Mouse (Mus musculus) liver, adult 2 months (tissue): ENCODE results near the gene Ppef1. TPM values are rescaled to one million over a fixed set of nuclear protein-coding genes. Genes with fewer than 3 reads are reported as not detected.
A peak's percentile ranks its signal among the peaks of the same experiment; 100 is the strongest.

Source experiments
- DNase-seq: peaks from one replicate; pipeline ENCODE4 v3.0.0-alpha.2; 2011; ENCODE audit warnings: low read depth, low spot score; ENCODE audit errors: extremely low read depth
- H3K27ac ChIP-seq: fragments of 200-500 bp; replicated peaks from 2 replicates; pipeline ENCODE4 v1.5.1; 2012; ENCODE audit warnings: low read depth, mild to moderate bottlenecking, control low read depth, inconsistent platforms, low read length; ENCODE audit not compliant: insufficient read depth
- H3K27me3 ChIP-seq: fragments of 200-500 bp; 2 replicates; pipeline ENCODE4 v1.6.1; 2012; ENCODE audit warnings: mild to moderate bottlenecking, moderate library complexity, low read length, inconsistent platforms; ENCODE audit not compliant: control insufficient read depth, insufficient read depth
- H3K36me3 ChIP-seq: fragments of 200-500 bp; 2 replicates; pipeline ENCODE4 v1.6.1; 2012; ENCODE audit warnings: low read length, inconsistent platforms; ENCODE audit not compliant: control insufficient read depth, insufficient read depth
- H3K4me1 ChIP-seq: fragments of 200-500 bp; 2 replicates; pipeline ENCODE4 v1.6.1; 2011; ENCODE audit warnings: low read length; ENCODE audit not compliant: control insufficient read depth, insufficient read depth
- H3K4me3 ChIP-seq: fragments of 200-500 bp; 2 replicates; pipeline ENCODE4 v1.5.1; 2011; ENCODE audit warnings: low read depth, mild to moderate bottlenecking, control low read depth, low read length, moderate library complexity; ENCODE audit not compliant: insufficient read depth
- H3K79me2 ChIP-seq: fragments of 200-500 bp; 2 replicates; pipeline ENCODE4 v1.6.1; 2012; ENCODE audit warnings: inconsistent platforms, mild to moderate bottlenecking, low read length, moderate library complexity; ENCODE audit not compliant: control insufficient read depth, insufficient read depth
- H3K9ac ChIP-seq: fragments of 200-500 bp; 2 replicates; pipeline ENCODE4 v1.6.1; 2012; ENCODE audit warnings: low read depth, mild to moderate bottlenecking, control low read depth, inconsistent platforms, low read length
- CTCF ChIP-seq: fragments of 200-500 bp; IDR thresholded peaks from 2 replicates; pipeline ENCODE4 v1.5.1; 2011; ENCODE audit warnings: low read depth, low read length, control low read depth
- POLR2A ChIP-seq: fragments of 200-500 bp; IDR thresholded peaks from 2 replicates; pipeline ENCODE4 v1.6.1; 2011; ENCODE audit warnings: low read length, control low read depth; ENCODE audit not compliant: insufficient read depth; ENCODE audit errors: extremely low read depth
- WGBS: fragments of 180-500 bp; shearing (Covaris S2); methylation state at CpG from one replicate; pipeline ENCODE4 v1.1.7; 2018; 5-methylcytosine and 5-hydroxymethylcytosine counted together
- polyA plus RNA-seq: library from polyadenylated mRNA; depleted of rRNA; stranded (reverse); fragments of >200 nt; gene quantifications from 2 replicates; pipeline ENCODE4 v1.2.3, GENCODE M21; 2012
- total RNA-seq: library from RNA; depleted of rRNA; stranded (reverse); fragments of >200 nt; gene quantifications from 2 replicates; pipeline ENCODE4 v1.2.3, GENCODE M21; 2014

Gene Ppef1
- total and polyA plus RNA-seq, 2 experiments: not detected

DNA sequence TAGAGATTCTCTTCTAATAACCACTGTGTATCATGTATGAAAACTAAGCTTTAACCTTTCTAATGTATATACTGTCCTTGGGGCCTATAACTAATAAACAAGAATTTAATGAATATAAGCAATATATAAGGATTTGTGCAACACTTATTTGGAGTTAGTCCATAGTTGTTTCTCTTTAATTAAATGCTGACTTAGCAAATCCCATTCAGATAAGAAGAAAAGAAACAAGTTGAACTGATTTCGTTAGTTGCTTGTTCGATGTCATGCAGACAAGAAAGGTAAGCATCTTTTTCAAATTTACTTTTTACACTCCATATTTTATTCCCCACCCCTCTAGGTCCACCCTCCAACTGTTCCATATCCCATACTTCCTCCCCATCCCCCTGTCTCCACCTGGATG is 45.5 kb downstream of the Ppef1 start:
- Histone ChIP-seq H3K27ac (no peak overlapping the region), H3K36me3 (no peaks in the 10 kb centered on the region), H3K9ac (no peak overlapping the region), H3K4me1 (no peaks in the 10 kb centered on the region), H3K4me3 (no peak overlapping the region), H3K79me2 (no peaks in the 10 kb centered on the region), H3K27me3 (no peaks in the 10 kb centered on the region)
- TF ChIP-seq POLR2A: no peak
- no peak for TF ChIP-seq CTCF
- DNase-seq: no peak
- WGBS: 89% methylated on average over 2 of the region's 2 CpGs

- H3K4me3 ChIP-seq: no peak overlapping the region
- no peaks in the 10 kb centered on the region for H3K36me3 ChIP-seq
- no peak overlapping the region for H3K27ac ChIP-seq
- no peaks in the 10 kb centered on the region for H3K79me2 ChIP-seq
- H3K27me3 ChIP-seq: no peaks in the 10 kb centered on the region
- no peak for DNase-seq
- H3K9ac ChIP-seq: no peak overlapping the region
- no peaks in the 10 kb centered on the region for H3K4me1 ChIP-seq
- WGBS: 81% methylated on average over 1 of the region's 1 CpGs
- no peak for TF ChIP-seq POLR2A
- no peak for TF ChIP-seq CTCF
Measured at GRCm38 (mm10) chrX:160669992-160670391, 65.6 kb downstream of the Ppef1 start.

GRCm38 (mm10) chrX:160610882-160611644 is 124.5 kb downstream of the Ppef1 start:
- 57% methylated on average over 4 of the region's 4 CpGs for WGBS
- H3K27me3 ChIP-seq: no peaks in the 10 kb centered on the region
- no peaks in the 10 kb centered on the region for H3K36me3 ChIP-seq
- no peaks in the 10 kb centered on the region for H3K4me1 ChIP-seq
- H3K9ac ChIP-seq: no peak overlapping the region
- no peak overlapping the region for H3K27ac ChIP-seq
- no peak overlapping the region for H3K4me3 ChIP-seq
- no peak for TF ChIP-seq POLR2A
- no peak for TF ChIP-seq CTCF
- H3K79me2 ChIP-seq: no peaks in the 10 kb centered on the region
- DNase-seq: no peak

DNA sequence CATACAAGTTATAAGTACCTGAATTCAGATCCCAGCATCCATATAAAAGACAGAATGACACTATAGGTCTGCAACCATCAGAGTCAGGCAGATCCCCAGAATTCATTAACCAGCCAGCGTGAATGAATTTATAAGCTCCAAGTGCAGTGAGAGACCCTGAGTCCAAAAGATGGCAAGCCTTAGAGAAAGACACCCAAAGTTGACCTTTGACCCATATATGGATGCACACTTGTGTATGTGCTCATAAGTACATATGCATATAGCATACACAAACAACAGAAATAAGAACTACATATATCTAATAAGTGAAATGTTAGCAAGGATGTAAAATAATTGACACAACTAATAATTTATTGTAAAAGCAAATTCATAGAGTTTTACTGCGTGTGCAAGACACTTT is 125.1 kb downstream of the Ppef1 start:
- no peaks in the 10 kb centered on the region for H3K79me2 ChIP-seq
- no peaks in the 10 kb centered on the region for H3K4me1 ChIP-seq
- no peak for DNase-seq
- WGBS: 85% methylated on average over 2 of the region's 2 CpGs
- no peak overlapping the region for H3K9ac ChIP-seq
- TF ChIP-seq POLR2A (no peak), CTCF (no peak)
- no peak overlapping the region for H3K4me3 ChIP-seq
- no peaks in the 10 kb centered on the region for H3K36me3 ChIP-seq
- no peaks in the 10 kb centered on the region for H3K27me3 ChIP-seq
- H3K27ac ChIP-seq: no peak overlapping the region

DNA sequence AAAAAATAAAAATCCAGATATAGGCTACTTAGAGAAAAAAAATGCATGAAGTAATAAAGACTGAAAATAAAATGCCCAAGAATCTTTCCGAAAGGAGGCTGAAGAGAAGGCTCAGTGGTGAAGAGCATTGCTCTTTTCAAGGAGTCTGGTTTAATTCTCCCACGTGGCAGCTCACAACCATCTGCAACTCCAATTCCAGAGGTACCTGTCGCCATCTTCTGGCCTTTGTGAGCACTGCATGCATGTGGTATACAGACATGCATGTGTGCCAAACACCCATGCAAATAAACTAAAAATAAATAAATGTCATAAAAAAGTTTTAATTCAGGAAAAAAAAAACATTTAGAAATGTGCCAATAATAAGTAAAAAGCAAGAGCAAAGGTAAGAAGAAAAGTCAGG is 125.7 kb downstream of the Ppef1 start:
- Histone ChIP-seq H3K36me3 (no peaks in the 10 kb centered on the region), H3K4me3 (no peak overlapping the region), H3K27me3 (no peaks in the 10 kb centered on the region), H3K9ac (no peak overlapping the region), H3K27ac (no peak overlapping the region), H3K79me2 (no peaks in the 10 kb centered on the region), H3K4me1 (no peaks in the 10 kb centered on the region)
- TF ChIP-seq CTCF (peak; percentile 47; the same call in 1 of the 2 replicates), POLR2A (no peak)
- DNase-seq: peak; percentile 28
- WGBS: 34% methylated on average over 3 of the region's 3 CpGs

GRCm38 (mm10) chrX:160603981-160604541 is 131.5 kb downstream of the Ppef1 start:
- no peak for DNase-seq
- no peaks in the 10 kb centered on the region for H3K79me2 ChIP-seq
- H3K4me3 ChIP-seq: no peak overlapping the region
- H3K9ac ChIP-seq: no peak overlapping the region
- H3K27me3 ChIP-seq: no peaks in the 10 kb centered on the region
- TF ChIP-seq CTCF: no peak
- no peak for TF ChIP-seq POLR2A
- H3K36me3 ChIP-seq: no peaks in the 10 kb centered on the region
- peaks cover 2% of the 10 kb centered on the region; the same call in 1 of the 2 replicates for H3K4me1 ChIP-seq
- no peak overlapping the region for H3K27ac ChIP-seq
- 45% methylated on average over 6 of the region's 6 CpGs for WGBS
